Mouse (Mus musculus) G1E-ER4 (cell line): ENCODE measurements around the gene Erc2. TPM values are rescaled to one million over a fixed set of nuclear protein-coding genes. Genes with fewer than 3 reads are reported as not detected.

Source experiments
- GATA1 ChIP-seq: IDR thresholded peaks from one replicate; pipeline ENCODE4 v1.8.0; 2012; ENCODE audit warnings: low read length, inconsistent platforms
- polyA plus RNA-seq: library from polyadenylated mRNA; stranded (reverse); fragments of >175 nt; gene quantifications from 2 replicates; pipeline ENCODE4 v1.2.3, GENCODE M21; 2012

The Erc2 gene
- polyA plus RNA-seq, 1 experiment = not detected

DNA sequence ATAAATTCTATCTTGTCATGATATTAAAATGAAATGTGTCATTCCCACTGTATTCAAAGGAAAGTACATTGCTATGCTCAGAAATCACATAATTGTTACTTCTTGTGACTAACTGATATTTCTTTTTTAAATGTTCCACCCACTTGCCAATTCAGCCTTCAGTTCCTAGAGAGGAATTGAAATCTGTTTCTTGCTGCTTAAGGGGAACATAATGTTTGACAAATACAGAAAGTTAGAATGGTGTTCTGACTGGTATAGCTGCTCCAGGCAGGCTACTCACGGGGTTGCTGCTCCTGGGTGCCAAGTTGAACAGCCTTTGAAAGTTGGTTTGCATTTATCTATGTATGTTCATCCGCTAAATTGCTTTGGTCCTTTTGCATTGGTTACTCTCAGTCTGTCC lies 270.2 kb downstream of the Erc2 start:
- TF ChIP-seq GATA1 = no peak

DNA sequence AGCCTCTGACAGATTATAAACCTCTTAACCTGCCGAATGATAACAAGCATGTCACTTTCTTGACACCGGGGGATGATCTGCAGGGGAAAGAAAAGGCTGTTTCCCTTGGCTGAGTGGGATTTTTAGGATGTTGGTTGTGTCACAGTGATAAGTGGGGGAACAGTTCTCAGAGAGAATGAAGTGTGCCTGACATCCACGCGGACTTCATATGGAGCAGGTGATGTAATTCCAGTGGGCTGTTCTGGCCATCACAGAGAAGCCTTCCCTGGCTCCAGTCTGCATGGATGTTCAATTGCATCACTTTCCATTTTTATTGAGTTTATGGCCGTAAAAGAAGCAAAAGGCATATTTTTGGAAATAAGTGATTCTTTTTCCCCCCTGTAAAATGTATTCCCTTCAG lies 279.5 kb downstream of the Erc2 start:
- TF ChIP-seq GATA1 = no peak

GRCm38 (mm10) chr14:27921656-27922373 lies 299.6 kb downstream of the Erc2 start:
- no peak for TF ChIP-seq GATA1

DNA sequence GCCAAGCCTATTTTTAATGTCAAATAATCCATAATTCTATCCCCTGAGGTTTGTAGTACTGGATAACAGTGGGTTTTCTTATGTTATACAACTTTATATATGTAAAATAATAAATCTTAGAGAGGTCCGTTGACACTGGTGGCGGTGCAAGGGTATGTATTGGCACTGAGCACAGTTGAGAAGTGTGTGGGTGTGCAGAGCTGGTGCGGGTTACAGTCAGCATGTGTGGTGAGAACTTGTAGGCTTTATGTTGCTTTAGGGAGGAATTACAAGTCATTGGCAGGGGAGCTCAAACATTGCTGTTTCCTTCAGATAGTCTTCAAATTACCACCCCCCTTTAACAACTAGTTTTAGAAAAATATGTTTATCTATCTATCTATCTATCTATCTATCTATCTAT lies 305.1 kb downstream of the Erc2 start:
- no peak for TF ChIP-seq GATA1

GRCm38 (mm10) chr14:27933533-27933932 lies 311.3 kb downstream of the Erc2 start:
- no peak for TF ChIP-seq GATA1

- no peak for TF ChIP-seq GATA1
Observed at GRCm38 (mm10) chr14:27935714-27936113, 313.5 kb downstream of the Erc2 start.

DNA sequence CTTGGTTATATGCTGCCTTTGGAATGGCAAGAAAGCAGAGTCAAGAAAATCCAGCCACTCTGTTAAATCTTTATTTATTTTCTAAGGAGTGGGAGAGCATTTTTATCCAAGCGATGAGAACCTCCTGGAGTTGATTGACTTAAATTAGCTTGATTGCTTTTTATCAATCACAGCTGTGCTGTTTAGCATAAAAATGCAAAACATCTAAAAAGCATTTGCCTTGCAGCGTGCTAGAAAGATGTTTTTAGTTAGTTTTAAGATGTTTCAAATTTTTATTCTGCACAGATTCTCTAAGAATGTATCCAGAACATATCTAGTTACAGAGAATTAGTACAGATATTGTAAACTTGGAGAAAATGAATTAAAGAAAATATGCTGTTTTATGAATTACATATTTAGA lies 315.7 kb downstream of the Erc2 start:
- no peak for TF ChIP-seq GATA1

GRCm38 (mm10) chr14:27945276-27945675 lies 323.0 kb downstream of the Erc2 start:
- TF ChIP-seq GATA1 = no peak

DNA sequence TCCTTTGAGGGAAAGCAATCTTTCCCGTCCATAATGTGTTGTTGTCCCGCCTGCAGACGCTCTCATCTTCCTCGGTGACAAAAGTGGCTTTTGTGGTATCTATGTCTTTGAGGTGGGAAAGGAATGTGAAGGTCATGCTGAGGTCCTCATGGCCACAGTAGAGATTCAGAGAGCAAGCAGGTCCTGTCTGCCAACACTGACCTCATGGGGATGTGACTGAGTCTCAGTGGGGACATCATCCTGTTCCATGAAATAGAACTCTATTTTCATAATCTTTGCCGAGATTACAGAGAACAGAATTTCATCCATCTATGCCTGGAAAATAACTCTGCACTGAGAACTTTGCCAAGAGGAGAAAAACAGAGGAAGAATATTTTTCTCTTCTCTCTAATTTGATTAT lies 324.0 kb downstream of the Erc2 start:
- TF ChIP-seq GATA1 = no peak

GRCm38 (mm10) chr14:27948391-27948790 lies 326.2 kb downstream of the Erc2 start:
- no peak for TF ChIP-seq GATA1

DNA sequence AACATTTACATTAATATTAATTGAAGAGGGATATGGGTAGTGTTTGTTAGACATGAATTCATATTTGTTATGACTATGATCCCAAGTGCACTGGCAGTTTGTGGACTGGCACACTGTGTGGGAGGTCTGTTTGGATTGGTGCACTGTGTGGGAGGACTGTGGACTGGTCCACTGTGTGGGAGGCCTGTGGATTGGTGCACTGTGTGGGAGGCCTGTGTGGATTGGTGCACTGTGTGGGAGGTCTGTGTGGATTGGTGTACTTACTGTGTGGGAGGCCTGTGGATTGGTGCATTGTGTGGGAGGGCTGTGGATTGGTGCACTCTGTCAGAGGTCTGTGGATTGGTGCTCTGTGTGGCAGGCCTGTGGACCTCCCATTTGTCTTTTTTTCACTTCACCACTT lies 331.6 kb downstream of the Erc2 start:
- TF ChIP-seq GATA1 = no peak

GRCm38 (mm10) chr14:27956801-27957200 lies 334.6 kb downstream of the Erc2 start:
- no peak for TF ChIP-seq GATA1

DNA sequence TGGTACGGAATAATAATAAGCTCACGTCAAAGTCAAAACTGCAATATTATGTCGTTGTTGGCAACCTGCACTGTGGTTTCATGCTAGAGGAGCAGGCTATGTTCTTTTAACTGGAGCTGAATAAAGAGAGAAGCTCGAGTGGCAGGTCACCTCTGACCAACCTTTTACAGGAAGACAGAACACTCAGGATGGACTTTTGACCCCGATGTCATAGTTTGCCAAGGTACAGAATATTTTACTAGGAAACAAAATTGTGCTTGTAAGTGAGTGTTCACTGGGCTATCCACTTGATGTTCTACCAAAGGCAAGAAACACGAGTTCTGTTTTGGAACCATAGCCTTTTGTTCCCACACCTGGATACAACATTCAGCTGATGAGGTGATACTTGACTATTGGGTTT lies 351.5 kb downstream of the Erc2 start:
- TF ChIP-seq GATA1 = no peak

GRCm38 (mm10) chr14:27975661-27976060 lies 353.4 kb downstream of the Erc2 start:
- no peak for TF ChIP-seq GATA1

DNA sequence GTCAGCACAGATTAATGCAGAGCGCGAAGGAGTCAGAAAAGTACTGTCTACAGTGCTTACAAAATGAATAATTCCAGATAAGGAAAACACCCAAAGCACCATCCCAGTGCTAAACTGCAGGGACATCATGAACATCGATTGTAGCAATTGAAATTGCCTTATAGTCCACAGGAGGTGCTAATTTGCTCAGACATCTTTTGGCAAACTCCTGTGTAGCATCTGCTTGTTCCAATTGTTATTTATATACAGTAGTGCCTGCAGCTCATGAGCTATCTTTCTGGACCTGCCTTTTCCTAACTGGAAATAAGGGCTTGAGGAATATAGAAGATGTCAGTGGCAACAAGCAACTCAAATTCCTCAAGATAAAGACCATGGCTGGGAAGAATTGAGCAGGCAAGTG lies 362.5 kb downstream of the Erc2 start:
- no peak for TF ChIP-seq GATA1

GRCm38 (mm10) chr14:27985201-27985600 lies 363.0 kb downstream of the Erc2 start:
- TF ChIP-seq GATA1 = no peak

- TF ChIP-seq GATA1 = no peak
Observed at GRCm38 (mm10) chr14:27987422-27987821, 365.2 kb downstream of the Erc2 start.

DNA sequence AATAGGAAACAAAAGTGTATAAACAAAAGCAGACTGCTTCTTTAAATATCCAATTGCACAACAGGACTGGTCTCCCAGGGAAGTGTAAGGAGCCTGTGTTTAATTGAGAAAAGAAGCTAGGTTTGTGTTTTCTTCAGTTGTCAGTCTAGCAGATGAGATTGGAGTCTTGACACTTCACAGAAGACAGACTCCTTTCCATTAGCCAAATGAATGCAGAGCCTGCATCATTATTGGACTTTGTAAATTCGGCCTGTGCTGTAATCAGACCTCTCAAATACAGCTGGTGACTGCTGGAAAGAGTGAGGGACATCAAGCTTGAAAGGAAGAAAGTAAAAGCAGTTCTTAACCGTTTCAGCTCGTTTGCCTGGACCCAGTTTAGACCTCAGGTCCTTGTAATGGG lies 376.3 kb downstream of the Erc2 start:
- no peak for TF ChIP-seq GATA1
